Mouse (Mus musculus) naive thymus-derived CD4-positive, alpha-beta T cell, adult 2 months (primary cell): ENCODE results near the gene Notum.

Source experiments
- DNase-seq: peaks from one replicate; pipeline ENCODE4 v3.0.0-alpha.2; 2011; ENCODE audit warnings: low read depth

The Notum gene

DNA sequence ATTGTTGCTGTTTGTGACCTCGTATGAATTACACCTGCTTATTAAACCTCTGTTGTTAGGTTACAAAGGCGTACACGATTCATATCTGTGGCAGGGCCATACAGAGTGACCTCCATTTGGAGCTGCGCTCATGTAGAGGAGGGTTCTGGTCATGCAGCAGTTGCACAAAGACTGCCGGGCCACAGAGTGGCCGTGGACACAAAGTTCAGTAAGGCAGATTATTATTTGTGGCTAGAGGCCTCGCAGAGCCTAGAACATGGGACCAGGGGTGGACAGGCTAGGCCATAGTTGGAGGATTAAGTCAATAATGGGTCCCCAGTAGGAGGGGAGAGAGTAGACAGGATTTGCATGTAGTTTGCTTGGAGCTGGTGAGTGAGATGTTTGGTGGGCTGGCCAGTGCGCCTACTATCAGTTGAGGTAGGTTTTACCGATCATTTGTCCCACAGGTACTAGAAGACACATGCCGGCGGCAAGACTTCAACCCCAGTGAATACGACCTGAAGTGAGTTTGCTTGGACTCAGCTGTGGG is 12.7 kb upstream of the Notum start:
- peak; percentile 22 for DNase-seq

DNA sequence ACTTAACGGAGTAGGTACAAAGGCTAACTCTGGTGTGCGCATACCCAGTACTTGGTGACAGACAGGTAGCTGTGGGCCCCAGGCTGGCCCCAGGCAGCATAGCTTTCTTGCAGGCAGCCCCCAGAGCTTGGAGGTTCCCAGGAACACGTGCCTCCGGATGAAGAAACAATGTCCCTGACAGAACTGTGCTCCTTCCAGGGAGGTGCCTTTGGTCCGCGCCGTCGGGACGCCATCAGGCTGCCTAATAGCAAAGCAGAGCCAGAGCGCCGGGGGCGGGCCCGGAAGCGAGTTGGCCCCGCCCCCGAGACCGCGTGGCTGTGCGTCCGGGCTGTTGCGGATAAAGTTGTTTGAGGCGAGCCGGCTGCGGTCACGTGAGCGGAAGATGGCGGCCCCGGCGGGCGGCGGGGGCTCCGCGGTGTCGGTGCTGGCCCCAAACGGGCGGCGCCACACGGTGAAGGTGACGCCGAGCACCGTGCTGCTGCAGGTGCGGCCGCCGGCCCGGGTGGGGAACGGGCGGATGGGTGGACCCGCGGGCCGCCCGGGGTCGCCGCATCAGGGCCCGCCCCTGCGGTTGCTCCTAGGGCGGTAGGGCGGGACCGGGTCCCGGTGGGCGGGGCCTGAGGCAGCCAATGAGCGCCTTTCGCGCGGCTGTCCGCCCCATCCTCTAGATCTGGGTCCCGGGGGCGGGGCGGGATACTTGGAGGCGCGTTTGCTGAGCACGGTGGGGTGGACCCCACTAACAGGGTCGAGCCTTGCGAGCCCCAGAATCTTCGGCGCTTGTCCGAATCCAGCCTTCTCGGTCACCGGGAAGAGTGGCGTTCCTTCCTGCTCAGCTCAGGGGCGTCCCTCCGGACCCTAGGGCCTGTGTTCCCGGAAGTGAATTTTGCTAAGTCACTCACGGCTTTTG is 12.0 kb upstream of the Notum start, which contains the start of gene Aspscr1:
TSS of gene Aspscr1 (plus strand) at position 287 of the 907 bp plus-strand sequence.
- DNase-seq, result peak; percentile 97

DNA sequence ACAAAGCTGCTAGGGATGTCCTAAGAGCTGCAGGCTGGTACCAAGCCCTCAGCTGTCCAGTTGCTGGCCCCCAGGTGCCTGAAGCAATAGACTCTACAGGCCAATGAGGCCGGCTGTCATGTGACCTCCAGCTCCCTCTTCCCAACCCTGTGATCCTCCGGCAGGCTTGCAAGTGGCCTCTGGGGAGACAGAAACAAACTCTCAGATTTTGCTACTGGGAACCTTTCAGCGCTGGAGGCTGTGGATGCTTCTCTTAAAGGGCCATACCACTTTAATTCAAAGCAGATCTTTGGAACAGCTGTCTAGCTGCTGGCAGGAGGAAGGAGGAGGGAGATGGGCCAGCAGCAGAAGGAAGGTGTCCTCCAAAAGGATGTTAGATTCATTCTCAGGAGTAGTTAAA is 5.6 kb upstream of the Notum start:
- no peak for DNase-seq

DNA sequence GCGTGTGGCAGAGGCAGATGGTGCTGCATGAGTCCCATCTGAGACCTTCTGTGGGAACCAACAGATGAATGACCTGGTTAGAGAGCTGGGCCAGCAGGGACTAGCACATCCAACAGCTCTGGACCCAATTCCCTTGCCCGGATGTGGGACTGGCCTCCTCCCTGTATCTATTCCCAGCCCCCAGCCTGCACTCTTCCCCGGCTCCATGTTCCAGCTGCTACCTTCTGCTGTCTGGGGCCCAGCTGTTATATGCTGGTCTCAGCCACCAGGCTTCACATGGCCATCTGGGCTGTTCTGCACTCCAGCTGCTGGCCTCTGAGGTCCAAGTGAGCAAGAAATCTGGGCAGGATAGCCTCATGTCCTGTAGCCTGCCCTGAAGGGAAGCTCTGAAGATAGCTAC is 4.4 kb upstream of the Notum start:
- no peak for DNase-seq

DNA sequence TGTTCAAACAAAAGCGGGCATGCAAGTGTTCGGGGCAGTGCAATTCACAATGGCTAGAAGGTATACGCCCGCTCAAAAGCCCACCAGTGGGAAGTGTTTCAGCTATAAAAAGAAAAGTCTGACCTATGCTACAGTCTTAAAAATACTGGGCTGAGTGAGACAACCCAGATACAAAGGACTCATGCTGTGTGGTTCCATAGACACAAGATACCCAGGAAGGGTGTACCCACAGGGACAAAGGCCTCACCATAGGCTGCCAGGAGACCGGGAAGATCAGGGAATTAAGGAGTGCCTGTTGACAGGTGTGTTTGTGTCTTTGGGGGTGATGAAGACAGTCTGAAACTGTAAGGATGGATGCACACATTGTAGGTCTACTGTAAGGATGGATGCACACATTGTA is 2.7 kb upstream of the Notum start:
- DNase-seq, result no peak

DNA sequence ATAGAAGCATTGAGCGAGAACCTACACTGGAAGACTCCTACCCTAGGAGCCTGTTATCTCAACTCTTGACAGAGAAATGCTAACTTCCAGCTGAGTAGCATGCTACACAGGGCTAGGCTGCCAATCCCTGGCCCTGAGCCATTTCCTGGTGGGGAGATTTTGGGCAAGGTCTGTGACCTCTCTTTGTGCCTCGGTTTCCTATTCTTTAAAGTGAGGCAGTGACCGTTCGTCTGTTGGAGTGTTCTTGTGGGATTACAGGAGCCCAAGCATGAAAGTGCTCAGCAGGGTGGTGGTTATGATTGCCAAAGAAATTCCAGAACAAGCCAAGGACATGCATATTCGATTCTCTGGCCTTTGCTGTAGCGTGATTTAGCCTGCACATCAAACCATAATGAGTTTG is 1.8 kb upstream of the Notum start:
- DNase-seq, result no peak

DNA sequence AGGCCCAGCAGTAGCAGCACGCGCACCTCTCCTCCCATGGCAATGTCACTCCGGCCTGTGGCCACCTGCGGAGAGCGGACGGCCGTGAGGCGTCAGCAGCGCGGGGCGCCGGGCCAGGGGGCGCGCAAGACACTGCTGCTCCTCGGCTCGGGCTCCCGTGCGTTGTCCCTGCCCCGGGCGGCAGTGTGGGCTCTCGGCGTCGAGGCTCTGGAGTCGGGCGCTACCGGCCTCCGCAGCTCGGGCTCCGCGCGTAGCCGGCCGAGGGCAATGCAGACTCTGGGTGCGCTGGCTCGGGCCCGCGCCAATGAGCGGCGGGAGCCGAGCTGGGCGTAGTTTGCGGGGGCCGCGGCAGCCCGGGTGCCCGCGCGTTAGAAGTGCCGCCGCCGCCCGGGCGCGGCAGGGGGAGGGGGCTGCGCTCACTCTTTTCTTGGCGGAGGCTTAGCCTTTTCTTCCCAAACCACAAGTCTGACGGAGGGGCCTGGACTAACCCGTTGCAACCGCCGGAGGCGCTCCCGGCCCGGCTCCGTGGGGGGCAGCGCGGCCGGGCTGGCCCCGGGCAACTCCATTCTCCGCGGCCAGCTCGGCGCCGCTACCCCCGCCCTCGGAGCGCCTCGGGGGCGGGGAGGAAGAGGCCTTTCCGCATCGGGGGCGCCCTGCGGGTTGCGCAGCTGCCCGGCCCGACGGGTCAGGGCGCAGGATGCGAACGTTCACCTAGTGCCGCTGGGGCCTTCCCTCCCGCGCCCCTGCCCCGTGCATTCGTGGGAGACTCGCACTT is 487 bp downstream of the Notum start:
- peak; percentile 42 for DNase-seq

DNA sequence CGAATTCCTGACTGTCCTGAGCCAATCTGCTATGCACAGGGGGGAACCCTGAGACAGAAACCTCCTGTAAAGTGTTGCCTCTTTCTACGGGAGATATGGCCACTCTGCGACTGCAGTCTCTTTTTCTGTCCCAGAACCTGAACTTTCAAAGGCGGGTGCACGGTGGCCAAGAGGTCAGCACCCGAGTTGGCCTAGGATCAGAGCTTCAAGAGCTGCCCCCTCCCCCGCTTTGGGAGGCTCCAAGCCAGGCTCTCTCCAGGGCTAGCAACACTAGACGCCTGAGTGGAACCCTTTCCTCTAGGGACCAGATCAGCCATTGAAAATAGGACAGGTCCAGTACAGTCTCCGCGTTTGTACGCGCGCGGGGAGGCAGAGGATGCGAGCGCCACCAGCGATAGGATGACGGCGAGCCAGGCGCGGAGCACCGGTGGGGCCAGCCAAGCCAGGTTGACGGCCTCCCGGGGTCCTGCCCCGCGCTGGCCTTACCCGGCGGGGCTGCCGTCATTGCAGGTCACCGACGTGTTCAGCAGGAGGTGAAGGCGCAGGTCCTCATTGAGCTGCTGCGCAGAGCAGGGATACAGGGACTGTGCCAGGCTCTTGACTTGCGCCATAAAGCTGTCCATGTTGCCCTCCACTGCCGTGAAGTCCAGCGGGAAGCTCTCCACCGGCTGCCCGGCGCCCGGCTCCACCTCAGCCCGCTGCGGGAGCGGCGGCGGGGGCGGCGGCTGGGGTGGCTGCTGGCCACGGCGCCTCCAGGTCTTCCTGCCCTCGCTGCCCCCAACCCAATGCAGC is 1.3 kb downstream of the Notum start:
- DNase-seq, result peak; percentile 31

DNA sequence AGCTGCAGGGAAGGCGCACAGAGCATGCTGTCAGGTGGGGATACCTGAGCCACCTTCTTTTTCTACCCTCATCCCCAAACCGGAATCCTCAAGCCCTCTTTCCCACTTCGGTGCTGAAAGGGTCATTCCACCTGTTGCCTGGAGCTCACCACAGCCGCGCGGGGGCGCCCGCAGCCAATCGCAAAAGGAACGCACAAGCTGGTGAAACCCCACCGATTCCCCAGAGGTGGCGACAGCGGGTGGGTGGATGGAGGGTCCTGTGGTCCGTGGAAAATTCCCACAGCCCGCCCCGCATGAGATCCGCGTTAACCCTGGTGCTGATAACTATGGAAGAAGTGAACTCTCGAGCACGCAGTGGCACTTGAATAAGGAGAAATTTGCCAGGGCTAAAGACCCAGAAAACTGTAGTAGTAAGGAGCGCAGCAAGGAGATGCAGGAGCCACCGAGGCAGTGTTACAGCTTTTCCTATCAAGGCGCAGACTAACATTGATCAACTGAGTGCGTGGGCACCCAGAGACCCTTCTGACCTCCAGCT is 2.0 kb downstream of the Notum start:
- peak; percentile 83 for DNase-seq

DNA sequence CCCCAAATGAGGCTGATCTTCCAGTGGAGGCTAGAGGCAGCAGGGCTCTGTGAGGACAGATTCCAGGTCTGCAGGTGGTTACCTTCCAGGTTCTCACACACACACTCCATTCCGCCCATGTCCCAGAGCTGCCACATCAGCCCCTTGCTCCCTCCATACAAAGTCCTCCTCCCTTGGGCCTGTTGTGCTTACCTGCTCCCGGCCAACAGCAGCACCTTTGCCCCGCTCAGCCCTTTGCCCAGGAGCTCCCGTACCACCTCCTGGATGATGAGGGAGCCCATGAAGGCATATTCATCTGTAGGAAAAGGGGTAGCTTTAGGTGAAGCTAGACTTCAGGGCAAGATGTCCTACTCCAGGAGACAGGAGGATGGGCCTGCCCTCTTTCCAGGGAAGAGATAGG is 3.7 kb downstream of the Notum start:
- no peak for DNase-seq

DNA sequence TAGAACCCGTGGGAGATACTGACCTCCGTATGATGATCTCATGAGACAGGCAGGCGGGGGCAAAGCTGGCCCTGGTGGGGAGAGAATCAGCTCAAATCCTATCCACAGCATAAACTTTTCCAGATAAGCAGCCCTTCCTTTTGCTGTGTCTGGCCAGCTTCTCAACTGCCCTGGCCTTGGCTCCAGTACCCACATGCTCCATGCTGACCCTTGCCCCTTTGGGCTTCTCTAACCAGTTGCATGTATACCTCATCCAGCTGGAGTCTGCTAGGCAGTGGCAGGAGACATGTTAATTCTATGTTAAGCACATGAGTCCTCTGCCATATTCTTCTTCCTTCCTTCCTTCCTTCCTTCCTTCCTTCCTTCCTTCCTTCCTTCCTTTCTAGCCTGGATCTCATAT is 6.2 kb downstream of the Notum start:
- DNase-seq, result no peak

DNA sequence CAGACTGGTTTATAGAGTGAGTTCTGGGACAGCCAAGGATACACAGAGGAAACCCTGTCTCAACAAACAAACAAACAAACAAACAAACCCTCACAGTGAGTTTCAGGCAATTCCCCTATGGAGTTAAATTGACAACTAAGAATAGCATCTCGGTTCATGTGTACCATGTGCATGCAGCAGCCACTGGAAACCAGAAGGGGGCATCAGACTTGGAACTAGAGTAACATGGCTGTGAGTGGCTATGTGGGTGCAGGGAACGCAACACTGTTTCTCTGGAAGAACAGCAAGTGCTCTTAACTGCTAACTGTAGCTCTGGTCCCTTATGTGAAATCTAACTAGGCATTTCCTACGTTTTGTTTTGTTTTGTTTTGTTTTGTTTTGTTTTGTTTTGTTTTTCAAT is 9.1 kb downstream of the Notum start:
- DNase-seq, result no peak

DNA sequence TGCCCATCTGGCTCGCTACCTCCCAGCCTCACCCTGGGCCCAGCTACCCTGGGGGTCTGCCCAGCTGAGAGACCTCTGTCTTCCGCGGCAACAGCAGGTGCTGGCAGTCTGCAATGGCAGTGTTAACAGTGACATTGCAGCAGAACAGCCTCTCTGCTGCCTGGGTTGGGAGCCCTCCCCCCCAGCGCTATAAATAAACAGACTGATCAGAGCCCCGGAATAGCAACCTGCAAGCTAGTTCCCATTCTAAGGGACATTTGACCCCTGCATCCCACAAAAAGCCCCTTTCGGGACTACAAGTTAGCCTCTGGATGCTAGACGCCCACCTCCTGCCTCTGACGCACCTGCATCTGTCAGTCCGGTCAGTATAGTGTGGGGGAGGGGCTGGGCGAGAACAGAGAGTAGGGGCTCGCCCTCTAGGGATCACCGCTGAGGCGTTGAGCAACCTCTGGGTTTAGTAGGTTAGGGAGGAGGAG is 12.9 kb downstream of the Notum start, which contains the start of gene Myadml2:
TSS of gene Myadml2 (minus strand) at position 158 of the 476 bp plus-strand sequence.
- no peak for DNase-seq

DNA sequence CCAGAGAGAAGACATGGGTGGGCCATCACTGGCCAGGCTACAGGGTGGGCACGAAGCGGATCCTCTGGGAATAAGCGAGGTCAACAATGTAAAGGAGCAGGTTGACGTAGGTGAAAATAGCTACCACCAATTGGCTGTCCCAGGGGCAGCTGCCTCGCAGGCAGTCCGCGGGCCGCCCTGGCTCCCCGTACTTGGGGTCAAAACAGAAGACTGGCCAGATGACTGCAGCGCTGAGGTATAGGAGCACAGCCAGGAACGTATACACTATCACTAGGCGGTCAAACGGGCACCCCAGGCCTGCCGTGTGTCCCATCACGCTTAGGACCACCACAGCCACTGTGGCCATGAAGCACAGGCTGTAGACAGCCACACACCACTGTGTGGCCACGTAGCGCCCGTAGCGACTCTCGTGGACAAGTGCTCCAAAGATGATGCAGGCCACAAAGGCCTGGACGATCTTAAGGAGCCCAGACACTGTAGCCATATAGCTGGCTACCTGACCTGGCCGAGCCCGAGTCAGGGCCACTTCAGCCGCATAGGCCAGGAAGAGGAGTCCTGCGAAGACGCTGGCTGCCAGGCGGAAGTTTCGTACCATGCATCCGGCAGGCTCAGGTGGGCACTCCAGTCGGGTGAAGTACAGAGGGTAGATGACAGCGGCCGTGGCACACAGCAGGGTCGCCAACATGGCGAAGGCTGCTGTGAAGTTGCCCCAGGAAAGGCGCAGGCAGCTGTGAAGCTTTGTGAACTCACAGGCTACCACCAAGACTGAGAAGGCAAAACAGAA is 13.7 kb downstream of the Notum start:
- DNase-seq, result no peak

DNA sequence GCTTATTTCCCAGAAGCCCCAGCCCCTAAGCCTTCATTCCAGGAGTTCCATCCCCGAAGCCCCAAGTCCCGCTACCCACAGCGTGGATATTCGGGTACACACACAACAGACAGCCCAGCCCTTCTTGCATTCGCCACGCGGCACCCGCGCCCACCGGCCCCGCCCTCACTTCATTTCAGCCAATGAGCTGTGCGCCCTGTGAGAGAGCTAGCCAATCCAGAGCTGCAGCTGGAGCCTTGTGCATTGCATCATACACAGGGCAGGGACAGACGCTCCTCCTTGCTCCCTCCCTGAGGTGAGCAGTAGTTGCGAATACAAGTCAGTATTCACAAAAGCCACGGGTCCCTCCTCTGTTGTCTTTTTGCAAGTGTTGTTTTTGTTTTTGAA is 17.4 kb downstream of the Notum start, which contains the start of gene Pycr1:
TSS of gene Pycr1 (minus strand) at position 169 of the 387 bp plus-strand sequence.
- peak; percentile 94 for DNase-seq

DNA sequence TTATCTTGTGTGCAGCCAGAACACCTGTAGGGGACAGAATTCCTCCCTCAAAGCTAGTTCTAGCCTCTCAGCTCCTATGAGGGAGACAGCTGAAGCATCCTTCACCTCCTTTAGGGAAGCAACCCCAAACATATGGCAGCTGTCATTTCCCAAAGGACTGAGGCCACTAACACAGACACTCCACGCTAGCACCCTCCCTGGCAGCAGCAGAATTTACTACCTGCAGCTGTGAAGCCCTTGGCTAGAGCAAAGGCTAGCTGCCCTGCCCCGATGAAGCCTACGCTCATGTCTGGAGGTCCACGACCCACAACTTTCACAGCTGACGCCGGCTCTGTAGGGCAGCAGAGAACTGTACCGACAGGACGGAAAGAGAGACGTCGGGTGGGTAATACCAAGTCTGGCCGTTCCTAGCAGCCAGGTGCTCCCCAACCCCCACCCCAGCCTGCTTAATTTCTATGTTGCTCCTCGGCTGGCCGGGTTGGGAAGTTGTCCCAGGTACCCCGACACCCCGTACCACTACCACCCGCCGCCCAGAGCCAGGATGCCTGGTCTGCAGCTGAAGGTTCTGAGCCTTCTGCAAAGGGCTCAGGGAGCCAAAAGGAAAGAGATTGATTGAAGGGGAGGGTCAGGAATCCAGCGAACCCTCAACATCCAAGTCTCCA is 17.9 kb downstream of the Notum start:
- DNase-seq, result no peak

DNA sequence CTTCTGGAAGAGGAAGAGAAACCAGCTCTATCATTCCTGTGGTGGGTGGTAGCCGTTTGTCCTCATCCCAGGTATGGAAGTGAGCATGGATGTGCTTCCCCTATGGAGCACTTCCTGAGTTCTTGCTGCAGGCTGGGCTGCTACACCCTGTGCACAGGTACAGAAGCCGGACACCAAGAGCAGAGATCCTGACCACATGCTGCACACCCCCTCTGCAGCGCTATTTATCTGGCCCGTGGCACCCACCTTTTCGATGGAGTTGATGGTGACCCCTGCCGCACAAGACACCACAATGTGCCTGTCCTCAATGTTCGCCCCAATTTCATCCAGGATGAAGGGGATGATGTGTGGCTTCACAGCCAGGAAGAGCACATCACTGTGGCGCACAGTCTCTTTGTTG is 19.1 kb downstream of the Notum start:
- no peak for DNase-seq

DNA sequence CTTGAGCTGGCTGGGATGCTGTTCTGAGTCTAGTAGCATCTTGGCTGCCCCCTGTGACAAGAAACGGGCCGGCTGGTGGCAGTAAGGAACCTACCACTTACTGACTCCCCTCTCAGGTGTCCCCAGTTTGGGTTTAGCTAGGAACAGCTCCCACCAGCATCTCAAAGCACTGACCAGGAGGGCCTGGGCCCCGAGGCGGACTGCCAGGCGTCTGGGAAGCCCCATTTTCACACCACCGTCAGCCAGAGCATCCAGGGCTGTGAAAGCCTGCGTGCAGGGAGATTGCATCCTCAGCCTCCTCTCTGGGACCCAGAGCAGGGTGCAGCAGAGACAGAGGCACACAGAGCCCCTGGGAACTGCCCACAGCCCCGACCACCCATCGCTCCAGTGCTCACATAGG is 19.7 kb downstream of the Notum start:
- DNase-seq, result no peak

DNA sequence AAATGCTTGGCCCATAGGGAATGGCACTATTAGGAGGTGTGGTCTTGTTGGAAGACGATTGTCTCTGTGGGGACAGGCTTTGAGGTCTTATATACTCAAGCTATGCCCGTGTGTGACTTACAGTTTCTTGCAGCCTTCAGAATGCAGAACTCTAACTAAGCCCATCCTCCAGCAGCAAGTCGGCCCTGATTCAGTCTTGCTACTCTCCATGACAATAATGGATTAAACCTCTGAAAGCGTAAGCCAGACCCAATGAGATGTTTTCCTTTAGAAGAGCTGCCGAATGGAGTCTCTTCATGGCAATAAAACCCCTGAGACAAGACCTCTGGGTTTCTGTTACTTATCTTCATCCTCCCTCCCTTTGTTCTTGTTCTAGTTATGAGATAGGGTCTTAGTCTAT is 26.2 kb downstream of the Notum start:
- DNase-seq, result no peak
